Mouse (Mus musculus) cortical plate, adult 2 months (tissue): ENCODE data around the gene Ipo4.

Experiments used
- CTCF ChIP-seq: fragments of 200-500 bp; IDR thresholded peaks from 2 replicates; pipeline ENCODE4 v1.5.1; 2011; ENCODE audit warnings: mild to moderate bottlenecking, control low read depth, low read length; ENCODE audit not compliant: insufficient read depth; ENCODE audit errors: extremely low read depth
- POLR2A ChIP-seq: fragments of 200-500 bp; IDR thresholded peaks from 2 replicates; pipeline ENCODE4 v1.6.1; 2011; ENCODE audit warnings: mild to moderate bottlenecking, low read length, control low read depth; ENCODE audit not compliant: insufficient read depth; ENCODE audit errors: extremely low read depth

DNA sequence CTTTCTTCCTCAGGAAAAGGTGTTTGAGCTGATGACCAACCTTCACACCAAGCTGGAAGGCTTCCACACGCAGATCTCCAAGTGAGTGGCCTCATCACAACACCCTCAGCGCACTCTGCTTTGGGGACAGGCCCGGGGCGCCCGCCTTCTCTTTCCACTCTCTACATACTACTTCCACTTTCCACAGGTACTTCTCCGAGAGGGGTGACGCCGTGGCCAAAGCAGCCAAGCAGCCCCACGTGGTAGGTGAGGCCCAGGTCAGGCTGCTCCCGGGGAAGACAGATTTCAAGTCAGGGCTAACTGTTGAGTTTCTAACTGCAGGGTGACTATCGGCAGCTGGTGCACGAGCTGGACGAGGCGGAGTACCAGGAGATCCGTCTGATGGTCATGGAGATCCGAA is 55.0 kb downstream of the Ipo4 start:
- TF ChIP-seq CTCF (no peak), POLR2A (0 out of 2 replicates have a peak, but pooled peaks have one; percentile 5)
